In genomic region chr3:26095551-26095950, GRCm38 (mm10) we compare ENCODE assay signal across 9 mouse cellular contexts.
DNase-seq lines count a peak whose midpoint lies in the region; ATAC-seq and TF ChIP-seq lines count a peak whose summit lies in the region.
"Had no signal": no experiment of that assay in that cellular context is flagged by ENCODE, and none has a peak within 500 bp of the region (broad histone marks: within the 10 kb centered on the region; RNA-seq: fewer than 3 reads in every experiment).

No protein-coding gene starts in this region.

- no peak overlapping the region for H3K9ac ChIP-seq in kidney, postnatal 0 days (ENCODE audit: low read depth, low read length)

- no peak for ATAC-seq in kidney, postnatal 0 days (replicated peaks; ENCODE audit: low FRiP score, low read depth)
- no peak for ATAC-seq in megakaryocyte progenitor cell, adult 5-6 weeks (replicated peaks; ENCODE audit: poor library complexity)

- no peaks in the 10 kb centered on the region for H3K27me3 ChIP-seq in kidney, postnatal 0 days (ENCODE audit: insufficient read depth, low read length)
- H3K27me3 ChIP-seq: CH12.LX had no signal

- intact Hi-C loops in left cerebral cortex, postnatal 4 days (cut with DNase I): no loop called here
- intact Hi-C loops in left cerebral cortex, postnatal 36 days (cut with DNase I): loop anchor here (2.0 kb wide), 1 partner anchor 57 kb away; no protein-coding TSS in a partner anchor

- no peak overlapping the region for H3K4me3 ChIP-seq in kidney, postnatal 0 days (replicated peaks; ENCODE audit: low read depth, low read length)

- no peaks in the 10 kb centered on the region for H3K4me1 ChIP-seq in kidney, postnatal 0 days (replicated peaks; ENCODE audit: insufficient read depth, low read length)

- peak; percentile 67 for TF ChIP-seq CTCF in kidney, postnatal 0 days (IDR thresholded peaks at IDR 0.05; ENCODE audit: low read depth)

- H3K36me3 ChIP-seq in kidney, postnatal 0 days (ENCODE audit: insufficient read depth, low read length): no peaks in the 10 kb centered on the region

- no peak overlapping the region for H3K4me2 ChIP-seq in kidney, postnatal 0 days (ENCODE audit: low read length)

- H3K9me3 ChIP-seq in kidney, postnatal 0 days (replicated peaks; ENCODE audit: low read length): no peaks in the 10 kb centered on the region

- no peak overlapping the region for H3K27ac ChIP-seq in kidney, postnatal 0 days

- DNase-seq in cerebellum, postnatal 10 days: peak; percentile 42 to 58
- DNase-seq in cerebellum, adult 8-10 months: no peak
- DNase-seq in left cerebral cortex, postnatal 4 days: peak; percentile 8
- DNase-seq in left cerebral cortex, postnatal 36 days (ENCODE audit: low spot score in 2 of 2): no peak
- peak; percentile 23 for DNase-seq in ZHBTc4 (ENCODE audit: low read depth, low spot score)
- DNase-seq in kidney, postnatal 0 days (ENCODE audit: low spot score): peak; percentile 24
- no peak for DNase-seq in lung, postnatal 14 days

Comparison
In these comparisons a context has a peak if more than half of its experiments do, and no peak if none do; other contexts are left out.
1. DNase-seq: peak in cerebellum, postnatal 10 days (2 of 2), left cerebral cortex, postnatal 4 days (single experiment), ZHBTc4 (single experiment) and kidney, postnatal 0 days (single experiment); none in cerebellum, adult 8-10 months (single experiment), left cerebral cortex, postnatal 36 days (0 of 2) and lung, postnatal 14 days (single experiment).